Mouse (Mus musculus): ENCODE results near the gene Abcg1.

DNA sequence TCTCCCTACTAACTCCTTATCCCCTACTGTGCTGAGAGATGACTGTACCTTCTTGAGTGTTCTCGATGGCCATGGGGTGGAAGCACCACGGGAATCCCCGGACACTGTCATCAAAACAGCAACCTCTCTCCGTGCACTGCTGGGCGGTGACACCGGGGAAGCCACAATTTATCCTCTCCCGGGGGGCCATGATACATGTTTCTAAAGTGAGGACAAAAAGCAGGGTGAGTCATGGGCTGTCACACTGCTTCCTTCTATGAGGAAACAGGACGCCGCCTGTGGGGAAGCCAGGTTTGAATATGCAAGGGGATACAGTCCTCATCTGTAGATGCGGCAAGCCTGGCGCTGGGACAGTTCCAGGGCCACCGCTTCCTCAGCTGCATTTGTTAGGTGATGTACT lies 105.1 kb downstream of the Abcg1 start:
- TF ChIP-seq CTCF (IDR thresholded peaks at IDR 0.05; ENCODE audit: control insufficient read depth, insufficient read depth, insufficient replicate concordance, low read depth, low read length) (no peak), POLR2A (IDR thresholded peaks at IDR 0.05; ENCODE audit: control insufficient read depth, low read depth, low read length) (no peak)

Data from testis, adult 2 months (tissue).